Mouse (Mus musculus) heart, embryonic 10.5 days (tissue): Measurements from ENCODE around the gene Lmtk2. TPM values are rescaled to one million over a fixed set of nuclear protein-coding genes. Genes with fewer than 3 reads are reported as not detected.
A peak's percentile ranks its signal among the peaks of the same experiment; 100 is the strongest.

ENCODE experiments used
- DNase-seq: peaks from one replicate; pipeline ENCODE4 v3.0.0-alpha.2; 2017; ENCODE audit warnings: low spot score
- H3K27ac ChIP-seq: fragments of 300-500 bp; sonication (generic); 2 replicates; pipeline ENCODE4 v1.5.1; 2016; ENCODE audit warnings: mild to moderate bottlenecking
- H3K27me3 ChIP-seq: fragments of 300-500 bp; sonication (generic); 2 replicates; pipeline ENCODE4 v1.6.1; 2016; ENCODE audit warnings: mild to moderate bottlenecking; ENCODE audit not compliant: poor library complexity, insufficient read depth, severe bottlenecking
- H3K36me3 ChIP-seq: fragments of 300-500 bp; sonication (generic); 2 replicates; pipeline ENCODE4 v1.6.1; 2016; ENCODE audit warnings: mild to moderate bottlenecking, moderate library complexity
- H3K4me1 ChIP-seq: fragments of 300-500 bp; sonication (generic); 2 replicates; pipeline ENCODE4 v1.6.1; 2016; ENCODE audit warnings: mild to moderate bottlenecking
- H3K4me3 ChIP-seq: fragments of 300-500 bp; sonication (generic); 2 replicates; pipeline ENCODE4 v1.5.1; 2016; ENCODE audit warnings: mild to moderate bottlenecking, moderate library complexity
- H3K9me3 ChIP-seq: fragments of 300-500 bp; sonication (generic); 2 replicates; pipeline ENCODE4 v1.6.1; 2016; ENCODE audit warnings: mild to moderate bottlenecking, moderate library complexity
- WGBS: fragments of 180-500 bp; shearing (Covaris S2); methylation state at CpG from one replicate; pipeline ENCODE4 v1.1.7; 2016; 5-methylcytosine and 5-hydroxymethylcytosine counted together
- polyA plus RNA-seq: library from polyadenylated mRNA; unstranded; fragments of >200 nt; fragmentation: Nextera tagmentation; extraction: Ambion mirVana; gene quantifications from 2 replicates; pipeline ENCODE4 v1.2.1, GENCODE M21; 2016

Lmtk2 gene
- polyA plus RNA-seq, 1 experiment from 2014 or later: 6.0 TPM

DNA sequence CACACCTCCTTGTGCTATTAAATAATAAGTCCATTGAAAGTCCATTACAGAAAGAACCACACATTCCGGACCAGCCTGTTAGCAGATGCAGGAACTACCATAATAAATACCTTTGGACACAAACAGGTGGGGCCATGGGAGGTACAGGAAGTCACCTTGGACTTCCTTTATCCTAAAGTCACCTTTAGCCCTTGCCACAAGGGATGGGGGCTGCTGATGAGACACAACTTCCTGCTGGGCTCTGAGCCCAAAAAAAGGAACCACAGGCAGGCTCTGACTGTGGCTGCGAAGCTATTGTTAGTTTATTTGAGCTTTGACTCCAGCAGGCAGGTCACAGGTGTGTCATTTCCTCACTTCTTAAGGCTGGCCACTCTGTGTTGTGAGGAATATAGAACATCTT lies 13.7 kb upstream of the Lmtk2 start:
- Histone ChIP-seq H3K27me3 (no peaks in the 10 kb centered on the region), H3K9me3 (no peaks in the 10 kb centered on the region), H3K4me1 (no peaks in the 10 kb centered on the region), H3K4me3 (no peak overlapping the region), H3K27ac (no peak overlapping the region), H3K36me3 (no peaks in the 10 kb centered on the region)
- WGBS: 65% methylated on average over 2 of the region's 2 CpGs
- DNase-seq: no peak

DNA sequence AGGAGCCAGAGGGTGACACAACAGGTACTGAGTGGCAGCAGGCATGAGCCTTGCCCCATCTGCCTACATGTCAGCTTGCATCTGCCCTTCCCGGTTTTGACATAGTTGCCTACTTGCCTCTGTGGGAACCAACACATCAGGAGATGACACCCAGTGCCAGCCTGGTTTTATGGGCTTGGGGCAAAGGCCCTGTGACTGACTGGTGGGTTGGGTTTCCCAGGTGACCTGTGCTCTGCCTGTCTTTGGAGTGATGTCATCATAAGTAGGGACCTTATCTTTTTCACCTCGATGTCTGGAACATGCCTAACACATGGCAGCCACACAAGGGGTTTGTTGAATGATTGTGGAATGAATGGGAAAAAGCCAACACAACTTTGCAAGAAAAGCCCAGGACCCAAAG lies 11.9 kb upstream of the Lmtk2 start:
- H3K4me3 ChIP-seq: no peak overlapping the region
- no peak overlapping the region for H3K27ac ChIP-seq
- no peaks in the 10 kb centered on the region for H3K27me3 ChIP-seq
- H3K9me3 ChIP-seq: no peaks in the 10 kb centered on the region
- no peaks in the 10 kb centered on the region for H3K36me3 ChIP-seq
- no peak for DNase-seq
- WGBS: 69% methylated on average over 2 of the region's 2 CpGs
- no peaks in the 10 kb centered on the region for H3K4me1 ChIP-seq

DNA sequence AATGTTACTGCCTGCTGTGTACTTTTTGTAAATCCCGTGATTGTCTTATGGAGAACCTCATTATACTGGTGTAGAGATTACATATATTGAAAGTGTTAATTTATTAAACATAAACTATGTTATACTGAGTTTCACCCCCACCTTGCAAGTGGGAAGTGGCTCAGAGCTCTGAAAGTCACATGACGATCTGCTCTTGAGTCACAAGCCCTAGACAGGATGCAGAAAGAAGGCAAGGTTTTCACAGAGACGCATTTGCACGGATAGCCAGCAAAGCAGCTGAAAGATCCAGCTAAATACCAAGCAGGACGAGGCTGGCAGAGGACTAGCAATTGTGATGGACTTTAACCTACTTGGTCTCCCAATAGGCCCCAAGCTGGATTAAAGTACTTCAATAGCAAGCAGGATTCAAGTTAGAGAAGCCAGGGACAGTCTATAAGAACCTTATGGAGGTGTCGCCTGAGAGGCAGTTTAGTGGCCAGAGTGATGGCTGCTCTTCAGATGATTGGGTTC lies 4.7 kb upstream of the Lmtk2 start:
- Histone ChIP-seq H3K36me3 (no peaks in the 10 kb centered on the region), H3K9me3 (no peaks in the 10 kb centered on the region), H3K27ac (no peak overlapping the region), H3K4me1 (0 out of 2 replicates have a peak, but pooled peaks cover 6% of the 10 kb centered on the region), H3K27me3 (no peaks in the 10 kb centered on the region), H3K4me3 (no peak overlapping the region)
- 70% methylated on average over 6 of the region's 6 CpGs for WGBS
- DNase-seq: no peak

DNA sequence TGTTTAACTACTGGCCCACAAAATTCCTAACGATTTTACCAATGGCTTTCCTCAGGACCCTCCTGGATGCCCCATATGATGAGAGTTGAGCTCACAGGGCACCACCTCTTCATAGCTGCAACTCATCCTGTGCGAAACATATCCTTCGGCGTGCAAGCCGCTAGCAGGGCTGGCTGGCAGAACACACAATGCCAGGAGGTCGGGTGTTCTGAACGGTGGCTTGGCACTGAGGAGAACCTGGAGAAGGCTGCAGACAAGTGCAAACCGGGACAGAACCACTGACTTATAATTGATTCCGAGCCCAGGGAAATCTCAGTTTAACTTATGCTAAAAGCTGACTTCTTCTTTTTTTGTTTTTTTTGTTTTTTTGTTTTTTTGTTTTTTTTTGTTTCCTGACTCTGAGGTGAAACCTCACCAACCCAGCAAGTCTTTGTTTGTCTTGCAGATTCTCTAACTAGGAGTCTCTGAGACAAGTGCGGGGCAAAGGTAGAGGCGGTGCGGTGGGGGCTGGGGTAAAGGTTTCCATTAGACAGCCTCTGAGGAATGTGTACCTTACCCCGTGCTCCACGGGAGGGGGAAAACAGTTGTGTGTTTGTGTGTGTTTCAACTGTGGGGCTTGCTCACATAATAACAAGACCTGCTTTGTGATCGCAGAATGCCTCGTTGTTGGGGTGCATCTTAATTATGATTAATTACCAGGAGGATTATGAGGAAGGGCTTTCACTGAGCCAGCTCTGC lies 2.2 kb upstream of the Lmtk2 start:
- H3K27me3 ChIP-seq: no peaks in the 10 kb centered on the region
- H3K36me3 ChIP-seq: no peaks in the 10 kb centered on the region
- H3K9me3 ChIP-seq: no peaks in the 10 kb centered on the region
- no peak overlapping the region for H3K27ac ChIP-seq
- no peak for DNase-seq
- no peak overlapping the region for H3K4me3 ChIP-seq
- 0 out of 2 replicates have a peak, but pooled peaks cover 9% of the 10 kb centered on the region for H3K4me1 ChIP-seq
- WGBS: 60% methylated on average over 16 of the region's 16 CpGs

- H3K27me3 ChIP-seq: no peaks in the 10 kb centered on the region
- peaks cover 9% of the 10 kb centered on the region; the same call in 1 of the 2 replicates for H3K4me1 ChIP-seq
- no peaks in the 10 kb centered on the region for H3K36me3 ChIP-seq
- no peak for DNase-seq
- WGBS: 29% methylated on average over 8 of the region's 8 CpGs
- no peaks in the 10 kb centered on the region for H3K9me3 ChIP-seq
- H3K4me3 ChIP-seq: no peak overlapping the region
- no peak overlapping the region for H3K27ac ChIP-seq
These were observed 1.7 kb upstream of the Lmtk2 start for GRCm38 (mm10) chr5:144098640-144098929.

GRCm38 (mm10) chr5:144100948-144101347 lies 712 bp downstream of the Lmtk2 start:
- no peaks in the 10 kb centered on the region for H3K36me3 ChIP-seq
- H3K4me1 ChIP-seq: peaks cover 24% of the 10 kb centered on the region
- 2% methylated on average over 20 of the region's 20 CpGs for WGBS
- peak overlapping the region; percentile 93 for H3K4me3 ChIP-seq
- H3K27me3 ChIP-seq: no peaks in the 10 kb centered on the region
- no peak for DNase-seq
- H3K9me3 ChIP-seq: no peaks in the 10 kb centered on the region
- H3K27ac ChIP-seq: peak overlapping the region; percentile 88

GRCm38 (mm10) chr5:144105070-144105469 lies 4.8 kb downstream of the Lmtk2 start:
- Histone ChIP-seq H3K36me3 (no peaks in the 10 kb centered on the region), H3K27ac (peak overlapping the region; percentile 19; the same call in 1 of the 2 replicates), H3K4me3 (no peak overlapping the region), H3K27me3 (no peaks in the 10 kb centered on the region), H3K9me3 (no peaks in the 10 kb centered on the region), H3K4me1 (peaks cover 22% of the 10 kb centered on the region)
- WGBS: 35% methylated on average over 9 of the region's 9 CpGs
- DNase-seq: no peak

DNA sequence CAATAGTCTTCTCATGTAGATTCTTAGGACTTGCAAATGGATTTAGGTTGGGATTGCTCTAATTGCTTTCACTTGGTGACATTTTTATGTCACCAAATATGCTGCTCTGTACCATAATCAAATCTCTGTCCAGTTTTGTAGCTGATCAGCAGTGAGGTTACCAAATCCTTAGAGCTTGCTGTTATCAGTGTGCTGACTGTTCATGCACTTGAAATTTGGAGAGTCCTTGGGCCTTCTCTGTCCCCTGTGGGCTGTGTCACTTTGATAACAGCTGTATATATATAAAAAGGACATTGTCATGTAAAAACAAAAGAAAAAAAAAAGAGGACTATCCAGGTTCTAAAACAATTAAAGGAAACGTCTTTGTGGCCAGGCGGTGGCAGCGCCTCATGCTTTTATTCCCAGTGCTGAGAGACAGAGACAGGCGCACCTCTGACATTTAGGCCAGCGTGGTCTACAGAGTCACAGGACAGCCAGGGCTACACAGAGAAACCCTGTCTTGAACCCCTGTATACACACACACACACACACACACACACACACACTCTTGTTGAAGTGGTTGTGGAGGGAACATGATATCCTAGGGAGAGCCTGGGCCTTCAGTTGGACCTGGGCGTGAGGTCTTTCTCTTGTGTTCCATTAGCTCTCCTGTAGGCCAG lies 5.4 kb downstream of the Lmtk2 start:
- 55% methylated on average over 6 of the region's 6 CpGs for WGBS
- H3K4me3 ChIP-seq: no peak overlapping the region
- H3K9me3 ChIP-seq: no peaks in the 10 kb centered on the region
- H3K27me3 ChIP-seq: no peaks in the 10 kb centered on the region
- H3K36me3 ChIP-seq: no peaks in the 10 kb centered on the region
- no peak overlapping the region; the same call in 1 of the 2 replicates for H3K27ac ChIP-seq
- peaks cover 22% of the 10 kb centered on the region for H3K4me1 ChIP-seq
- no peak for DNase-seq

DNA sequence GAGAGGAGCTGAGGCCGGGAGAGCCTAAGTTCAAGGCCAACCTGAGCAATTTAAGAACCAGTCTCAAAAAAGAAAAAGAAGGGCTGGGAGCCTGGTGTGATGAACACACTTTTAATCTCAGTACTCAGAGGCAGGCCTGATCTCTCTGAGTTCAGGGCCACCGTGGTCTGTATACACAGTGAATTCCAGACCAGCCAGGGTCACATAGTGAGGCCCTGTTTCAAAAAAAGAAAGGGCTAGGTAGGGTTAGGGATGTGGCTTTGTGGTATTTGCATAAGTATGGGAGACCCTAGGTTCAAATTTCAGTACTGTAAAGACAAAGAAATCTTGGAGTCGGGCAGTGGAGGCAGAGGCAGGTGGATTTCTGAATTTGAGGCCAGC lies 5.9 kb downstream of the Lmtk2 start:
- 65% methylated on average over 3 of the region's 3 CpGs for WGBS
- Histone ChIP-seq H3K27ac (no peak overlapping the region), H3K27me3 (no peaks in the 10 kb centered on the region), H3K4me3 (no peak overlapping the region), H3K4me1 (peaks cover 21% of the 10 kb centered on the region), H3K9me3 (no peaks in the 10 kb centered on the region), H3K36me3 (peaks cover 4% of the 10 kb centered on the region; the same call in 1 of the 2 replicates)
- no peak for DNase-seq

GRCm38 (mm10) chr5:144109201-144109600 lies 9.0 kb downstream of the Lmtk2 start:
- no peak for DNase-seq
- H3K27ac ChIP-seq: no peak overlapping the region
- peaks cover 6% of the 10 kb centered on the region; the same call in 1 of the 2 replicates for H3K36me3 ChIP-seq
- 93% methylated on average over 8 of the region's 8 CpGs for WGBS
- no peak overlapping the region for H3K4me3 ChIP-seq
- H3K9me3 ChIP-seq: no peaks in the 10 kb centered on the region
- no peaks in the 10 kb centered on the region for H3K27me3 ChIP-seq
- peaks cover 38% of the 10 kb centered on the region for H3K4me1 ChIP-seq

- Histone ChIP-seq H3K27ac (no peak overlapping the region), H3K9me3 (no peaks in the 10 kb centered on the region), H3K27me3 (no peaks in the 10 kb centered on the region), H3K4me1 (peaks cover 37% of the 10 kb centered on the region), H3K4me3 (no peak overlapping the region), H3K36me3 (peaks cover 6% of the 10 kb centered on the region; the same call in 1 of the 2 replicates)
- 81% methylated on average over 11 of the region's 11 CpGs for WGBS
- DNase-seq: no peak
These were observed 12.6 kb downstream of the Lmtk2 start for GRCm38 (mm10) chr5:144112574-144113438.

DNA sequence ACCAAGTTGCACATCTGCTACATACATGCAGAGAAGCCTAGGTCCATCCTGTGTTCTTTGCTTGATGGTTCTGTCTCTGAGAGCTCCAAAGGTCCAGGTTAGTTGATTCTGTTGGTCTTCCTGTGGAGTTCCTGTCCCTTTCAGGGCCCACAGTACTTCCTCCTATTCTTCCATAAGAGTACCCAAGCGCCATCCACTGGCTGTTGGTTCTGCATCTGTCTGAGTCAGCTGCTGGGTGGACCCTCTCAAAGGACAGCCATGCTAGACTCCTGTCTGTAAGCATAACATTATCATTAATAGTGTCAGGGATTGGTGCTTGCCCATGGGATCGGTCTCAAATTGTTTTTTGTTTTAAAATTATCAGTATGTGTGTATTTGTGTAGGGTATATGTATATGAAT lies 13.8 kb downstream of the Lmtk2 start:
- 78% methylated on average over 2 of the region's 2 CpGs for WGBS
- Histone ChIP-seq H3K27ac (no peak overlapping the region), H3K4me3 (no peak overlapping the region), H3K27me3 (no peaks in the 10 kb centered on the region), H3K4me1 (peaks cover 37% of the 10 kb centered on the region), H3K9me3 (no peaks in the 10 kb centered on the region), H3K36me3 (peaks cover 6% of the 10 kb centered on the region; the same call in 1 of the 2 replicates)
- no peak for DNase-seq
